Mouse (Mus musculus) left cerebral cortex, adult 2 months (tissue): ENCODE data around the gene Fmnl2. TPM values are rescaled to one million over a fixed set of nuclear protein-coding genes. Genes with fewer than 3 reads are reported as not detected.

Experiments used
- DNase-seq, 2 experiments: peaks; one replicate each; pipeline ENCODE4 v3.0.0; 2021 to 2022; ENCODE audit warnings: low spot score in 2 of 2, mixed read lengths in 1 of 2; ENCODE audit errors: extremely low spot score in 1 of 2
- H3K27ac ChIP-seq: fragments of 200-600 bp; 2 replicates; pipeline ENCODE4 v1.8.1; 2022
- H3K4me3 ChIP-seq: fragments of 200-600 bp; 2 replicates; pipeline ENCODE4 v1.8.1; 2022
- CTCF ChIP-seq: fragments of 200-600 bp; IDR thresholded peaks from 2 replicates; pipeline ENCODE4 v1.8.1; 2022; ENCODE audit warnings: antibody characterized with exemption, mild to moderate bottlenecking, moderate library complexity
- intact Hi-C: fragments of 180-260 bp; cut with DNase I; formaldehyde crosslinking; loops from one replicate; pipeline ENCODE4 v1.15.1; 2025
- total RNA-seq, 2 experiments: library from RNA; stranded (reverse); gene quantifications; 2 replicates each; pipeline ENCODE4 v1.2.3; 2021

Gene Fmnl2
- total RNA-seq, 2 experiments from 2014 or later, result 41.8 to 42.0 TPM

DNA sequence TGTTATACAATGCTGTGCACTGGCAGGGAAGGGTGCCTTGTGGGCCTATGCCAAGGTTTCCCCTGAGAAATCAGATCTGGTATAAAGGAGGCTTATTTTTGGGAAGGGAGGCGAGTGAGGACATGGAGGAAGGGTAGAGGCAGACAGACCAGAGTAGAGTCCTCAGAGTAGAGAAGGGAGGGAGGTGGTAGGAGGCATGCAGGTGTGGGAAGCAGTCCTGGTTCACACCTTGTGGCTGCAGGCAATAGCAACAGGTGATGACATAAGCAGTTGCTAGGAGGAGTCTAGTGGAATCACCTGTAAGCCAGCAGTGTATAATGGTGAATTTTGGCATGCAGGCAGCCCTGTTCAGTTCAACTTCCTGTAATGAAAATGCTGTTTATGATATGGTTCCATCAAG, 105.8 kb downstream of the Fmnl2 start:
- intact Hi-C loops, result no loop called here
- TF ChIP-seq CTCF, result no peak
- H3K27ac ChIP-seq, result no peak overlapping the region; the same call in 1 of the 2 replicates
- H3K4me3 ChIP-seq, result no peak overlapping the region
- no peak for DNase-seq

GRCm38 (mm10) chr2:52964386-52964928, 106.8 kb downstream of the Fmnl2 start:
- H3K4me3 ChIP-seq, result no peak overlapping the region
- no peak for DNase-seq
- H3K27ac ChIP-seq, result peak overlapping the region; percentile 63
- intact Hi-C loops, result no loop called here
- no peak for TF ChIP-seq CTCF

DNA sequence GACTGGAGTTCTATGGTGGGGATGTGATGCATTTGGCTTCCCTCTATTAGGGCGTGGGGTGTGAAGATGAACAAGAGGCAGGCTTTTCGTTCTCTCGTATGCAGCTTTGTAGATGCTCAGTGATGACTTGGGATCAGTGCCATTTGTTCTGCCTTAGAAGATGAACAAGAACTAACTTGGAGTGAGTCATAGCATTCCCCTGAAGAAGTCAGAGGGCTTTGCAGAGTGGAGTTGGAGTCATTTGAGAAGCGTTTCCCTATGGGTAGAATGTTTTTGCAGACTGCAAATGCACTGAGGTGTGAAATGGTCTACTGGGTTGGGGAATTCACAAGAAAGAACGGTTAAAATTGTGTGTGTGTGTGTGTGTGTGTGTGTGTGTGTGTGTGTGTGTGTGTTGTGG, 108.6 kb downstream of the Fmnl2 start:
- TF ChIP-seq CTCF, result no peak
- H3K4me3 ChIP-seq, result no peak overlapping the region
- H3K27ac ChIP-seq, result 0 out of 2 replicates have a peak overlapping the region, but pooled peaks have one; percentile 21
- DNase-seq, result no peak
- intact Hi-C loops, result no loop called here

DNA sequence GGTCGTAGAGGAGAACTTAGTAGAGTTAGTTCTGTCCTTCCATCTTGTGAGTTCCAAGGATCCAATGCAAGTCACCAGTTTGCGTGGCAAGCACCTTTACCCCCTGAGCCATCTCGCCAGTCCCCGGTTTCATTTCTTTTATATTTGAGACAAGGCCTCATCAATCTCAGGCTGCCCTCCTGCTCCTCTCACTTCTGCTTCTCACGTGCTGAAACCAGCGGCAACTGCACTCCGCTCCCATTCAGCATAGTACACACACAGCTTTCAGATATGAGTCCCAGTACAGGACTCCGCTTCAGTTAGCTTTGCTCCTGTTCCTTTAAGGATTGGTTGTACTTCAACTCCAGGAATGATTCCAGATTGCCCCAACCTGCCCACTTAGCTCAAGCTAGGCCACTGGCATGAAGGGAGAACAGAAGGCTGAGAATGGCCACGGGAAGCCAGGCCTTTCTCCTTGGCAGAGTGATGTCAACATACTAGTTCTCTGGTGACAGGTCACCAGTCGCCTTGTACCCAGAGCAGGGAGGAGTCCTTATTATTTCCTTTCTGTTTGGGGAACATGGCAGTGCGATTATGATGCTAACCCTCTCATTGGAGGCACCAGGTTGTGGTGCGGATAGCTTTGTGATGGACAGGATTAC, 109.3 kb downstream of the Fmnl2 start:
- no peak for DNase-seq
- Histone ChIP-seq H3K27ac (no peak overlapping the region), H3K4me3 (no peak overlapping the region)
- no peak for TF ChIP-seq CTCF
- intact Hi-C loops, result no loop called here

- TF ChIP-seq CTCF, result no peak
- Histone ChIP-seq H3K4me3 (no peak overlapping the region), H3K27ac (no peak overlapping the region)
- no peak for DNase-seq
- intact Hi-C loops, result no loop called here
These were observed 109.8 kb downstream of the Fmnl2 start for GRCm38 (mm10) chr2:52967461-52967823.

- Histone ChIP-seq H3K27ac (no peak overlapping the region), H3K4me3 (no peak overlapping the region)
- DNase-seq, result no peak
- intact Hi-C loops, result no loop called here
- TF ChIP-seq CTCF, result no peak
These were observed 111.2 kb downstream of the Fmnl2 start for GRCm38 (mm10) chr2:52968884-52969283.

DNA sequence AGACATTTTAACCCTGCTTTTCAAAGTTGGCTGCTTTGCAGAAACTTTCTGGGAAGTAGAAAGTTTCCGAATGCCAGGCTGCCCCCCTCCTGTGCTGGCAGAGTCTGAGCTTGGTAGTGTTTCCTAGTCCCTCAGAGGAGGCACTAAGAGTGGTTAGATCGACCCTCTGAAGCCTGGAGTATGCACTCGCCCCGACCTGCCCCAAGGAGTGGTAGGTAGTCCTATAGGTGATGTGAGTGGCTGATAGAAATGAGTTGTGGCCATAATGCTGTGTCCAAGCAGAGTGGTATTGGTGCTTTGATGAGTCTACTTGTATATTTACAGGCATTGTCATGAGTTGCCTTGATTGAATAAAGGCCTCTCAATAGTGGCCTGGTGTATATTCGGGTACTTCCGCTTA, 116.4 kb downstream of the Fmnl2 start:
- H3K4me3 ChIP-seq, result no peak overlapping the region
- no peak for TF ChIP-seq CTCF
- H3K27ac ChIP-seq, result no peak overlapping the region
- DNase-seq, result no peak
- intact Hi-C loops, result no loop called here

DNA sequence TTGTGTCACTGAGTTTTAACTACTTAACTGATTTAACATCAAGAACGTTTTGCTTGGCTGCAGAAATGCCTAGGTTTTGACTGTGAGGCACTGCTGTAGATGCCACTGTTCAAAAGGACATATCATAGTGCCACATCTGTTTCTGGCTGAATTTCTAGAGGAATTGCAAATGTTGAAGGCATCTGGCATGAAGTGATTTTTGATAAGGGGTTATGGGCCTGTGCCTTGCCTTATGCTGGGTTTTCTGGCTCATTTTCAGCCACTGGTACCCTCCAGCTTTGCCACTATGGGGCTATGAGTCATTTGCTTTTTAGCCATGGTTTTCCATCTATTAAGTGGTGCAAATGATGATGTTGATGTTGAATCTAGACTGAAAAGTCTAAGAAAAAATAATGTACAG, 117.1 kb downstream of the Fmnl2 start:
- TF ChIP-seq CTCF, result no peak
- no peak for DNase-seq
- no peak overlapping the region for H3K4me3 ChIP-seq
- intact Hi-C loops, result no loop called here
- no peak overlapping the region for H3K27ac ChIP-seq

DNA sequence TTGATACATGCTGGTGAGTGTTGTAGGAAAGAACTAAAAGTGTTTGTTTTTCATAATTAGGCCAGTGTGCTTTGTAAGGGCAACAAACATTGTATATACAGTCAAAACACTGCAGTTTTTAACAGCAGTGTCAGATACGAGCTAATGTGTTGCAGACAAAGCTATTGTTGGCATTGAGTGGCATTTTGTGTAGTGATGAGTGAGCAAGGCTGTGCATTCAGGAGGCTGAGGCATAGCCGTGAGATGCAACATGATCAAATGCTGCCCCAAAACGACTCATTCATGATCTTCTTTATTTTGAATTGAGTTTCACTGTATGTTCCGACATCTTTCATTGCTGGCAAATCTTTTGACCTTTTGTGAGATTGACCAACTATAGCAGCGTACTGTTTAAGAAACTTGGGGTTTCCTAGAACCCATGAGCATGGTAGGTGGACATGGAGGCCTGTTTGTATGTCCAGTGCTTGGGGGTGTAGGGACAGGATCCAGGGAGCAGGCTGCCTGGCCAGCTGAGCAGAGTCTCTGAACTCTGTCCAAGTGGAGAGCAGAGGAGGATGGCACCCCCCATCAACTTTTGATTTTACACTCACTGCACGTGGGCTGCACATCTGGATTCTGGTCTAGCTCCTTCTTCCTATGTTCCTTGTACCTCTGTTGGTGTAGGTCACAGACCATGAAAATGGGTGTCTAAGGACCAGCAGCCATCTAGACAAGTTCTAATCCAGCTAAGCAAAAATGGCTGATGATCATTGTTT, 120.4 kb downstream of the Fmnl2 start:
- H3K27ac ChIP-seq, result peak overlapping the region; percentile 68
- no peak for TF ChIP-seq CTCF
- DNase-seq, result no peak
- intact Hi-C loops, result no loop called here
- H3K4me3 ChIP-seq, result no peak overlapping the region

- no peak for DNase-seq
- intact Hi-C loops, result no loop called here
- H3K27ac ChIP-seq, result peak overlapping the region; percentile 68
- TF ChIP-seq CTCF, result no peak
- H3K4me3 ChIP-seq, result no peak overlapping the region
These were observed 121.1 kb downstream of the Fmnl2 start for GRCm38 (mm10) chr2:52978796-52979195.

DNA sequence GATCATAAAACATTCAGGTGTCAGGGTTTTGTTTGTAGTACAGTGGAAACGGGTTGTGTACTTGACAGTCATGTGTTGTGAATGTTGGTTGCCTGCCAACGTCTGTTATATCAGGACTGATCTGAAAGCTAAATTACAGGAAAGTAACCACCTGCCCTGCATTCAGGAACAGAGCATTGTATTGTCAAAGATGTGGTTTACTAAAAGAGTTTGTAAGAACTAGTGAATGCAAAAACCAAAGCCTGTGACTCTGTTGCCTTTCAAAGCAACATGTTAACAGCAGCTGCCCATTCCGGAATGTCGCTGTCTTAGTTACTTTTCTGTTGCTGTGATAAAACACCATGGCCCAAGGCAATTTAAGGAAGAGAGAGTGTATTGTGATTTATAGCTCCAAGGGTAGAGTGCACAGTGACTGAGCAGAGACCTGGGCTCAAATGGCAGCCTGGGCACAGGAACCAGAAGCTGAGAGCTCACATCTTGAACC, 121.7 kb downstream of the Fmnl2 start:
- intact Hi-C loops, result no loop called here

GRCm38 (mm10) chr2:52981126-52981525, 123.5 kb downstream of the Fmnl2 start:
- H3K27ac ChIP-seq, result 0 out of 2 replicates have a peak overlapping the region, but pooled peaks have one; percentile 33
- no peak for DNase-seq
- no peak overlapping the region for H3K4me3 ChIP-seq
- TF ChIP-seq CTCF, result no peak
- intact Hi-C loops, result loop anchor here (2.0 kb wide), 1 partner anchor 122 kb away; no protein-coding TSS in a partner anchor

More for the DNA sequence above, 121.7 kb downstream of the Fmnl2 start:
- TF ChIP-seq CTCF, result no peak
- no peak overlapping the region for H3K4me3 ChIP-seq
- no peak for DNase-seq
- H3K27ac ChIP-seq, result peak overlapping the region; percentile 68
